Mouse (Mus musculus): ENCODE data around the gene Plod3. TPM values are rescaled to one million over a fixed set of nuclear protein-coding genes. Genes with fewer than 3 reads are reported as not detected.

The Plod3 gene
- polyA plus RNA-seq, 1 experiment, result not detected

DNA sequence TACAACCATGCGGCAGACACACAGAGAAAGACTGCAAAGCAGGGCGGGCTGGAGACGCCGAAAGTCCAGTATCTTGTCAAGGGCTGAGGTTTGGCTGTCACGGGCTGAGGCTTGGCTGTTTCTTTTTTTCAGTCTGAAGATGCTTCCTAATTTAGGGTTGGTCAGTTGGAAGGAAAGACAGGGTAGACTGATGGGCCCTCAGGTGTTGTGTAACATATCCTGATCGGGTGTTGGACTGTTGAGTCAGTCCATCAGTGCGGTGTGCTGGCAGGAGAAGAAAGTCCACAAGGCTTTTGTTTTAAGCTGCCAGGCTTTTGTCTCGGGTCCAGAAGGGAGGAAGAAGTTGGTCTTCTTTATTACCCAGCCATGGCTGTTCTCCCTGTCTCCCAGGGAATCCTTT, 13.1 kb upstream of the Plod3 start:
- TF ChIP-seq CTCF (IDR thresholded peaks at IDR 0.05; ENCODE audit: insufficient read depth, low read depth, low read length) (no peak), POLR2A (IDR thresholded peaks at IDR 0.05; ENCODE audit: insufficient read depth, low read depth, low read length) (no peak)
- no peaks in the 10 kb centered on the region for H3K4me1 ChIP-seq (ENCODE audit: control insufficient read depth, insufficient read depth, low read length)
- 83% methylated on average over 8 of the region's 8 CpGs for WGBS
- H3K4me3 ChIP-seq (ENCODE audit: insufficient read depth, low read depth, low read length), result no peak overlapping the region
- no peak overlapping the region for H3K27ac ChIP-seq (ENCODE audit: insufficient read depth, low read depth, low read length)

GRCm38 (mm10) chr5:136977769-136978168, 9.1 kb upstream of the Plod3 start:
- no peak for TF ChIP-seq CTCF (IDR thresholded peaks at IDR 0.05; ENCODE audit: insufficient read depth, low read depth, low read length)
- TF ChIP-seq POLR2A (IDR thresholded peaks at IDR 0.05; ENCODE audit: insufficient read depth, low read depth, low read length), result no peak
- Histone ChIP-seq H3K27ac (ENCODE audit: insufficient read depth, low read depth, low read length) (no peak overlapping the region), H3K4me3 (ENCODE audit: insufficient read depth, low read depth, low read length) (no peak overlapping the region), H3K4me1 (ENCODE audit: control insufficient read depth, insufficient read depth, low read length) (no peaks in the 10 kb centered on the region)
- 60% methylated on average over 4 of the region's 4 CpGs for WGBS

DNA sequence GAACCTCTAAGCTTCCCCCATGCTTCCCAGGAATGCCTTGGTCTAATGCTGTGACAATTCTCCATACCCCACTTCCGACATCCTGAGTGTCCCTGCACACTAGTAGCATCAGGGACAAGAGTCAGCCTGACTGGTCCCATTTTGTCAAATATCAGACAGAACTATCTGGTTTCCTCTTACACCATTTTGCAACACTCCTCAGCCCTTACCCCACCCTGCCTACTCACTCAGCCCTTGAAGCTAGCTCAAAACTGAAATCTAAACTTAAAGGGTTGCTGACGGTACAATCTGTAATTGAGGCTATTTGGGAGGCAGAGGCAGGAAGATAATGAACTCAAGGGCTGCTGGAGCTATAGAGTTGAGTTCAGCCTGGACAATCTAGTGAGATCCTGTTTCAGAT, 7.1 kb upstream of the Plod3 start:
- TF ChIP-seq POLR2A (IDR thresholded peaks at IDR 0.05; ENCODE audit: insufficient read depth, low read depth, low read length) (no peak), CTCF (IDR thresholded peaks at IDR 0.05; ENCODE audit: insufficient read depth, low read depth, low read length) (no peak)
- Histone ChIP-seq H3K4me3 (ENCODE audit: insufficient read depth, low read depth, low read length) (no peak overlapping the region), H3K4me1 (ENCODE audit: control insufficient read depth, insufficient read depth, low read length) (no peaks in the 10 kb centered on the region), H3K27ac (ENCODE audit: insufficient read depth, low read depth, low read length) (no peak overlapping the region)
- 71% methylated on average over 2 of the region's 2 CpGs for WGBS

GRCm38 (mm10) chr5:136980974-136981373, 5.8 kb upstream of the Plod3 start:
- Histone ChIP-seq H3K27ac (ENCODE audit: insufficient read depth, low read depth, low read length) (no peak overlapping the region), H3K4me1 (ENCODE audit: control insufficient read depth, insufficient read depth, low read length) (no peaks in the 10 kb centered on the region), H3K4me3 (ENCODE audit: insufficient read depth, low read depth, low read length) (no peak overlapping the region)
- 89% methylated on average over 8 of the region's 8 CpGs for WGBS
- no peak for TF ChIP-seq POLR2A (IDR thresholded peaks at IDR 0.05; ENCODE audit: insufficient read depth, low read depth, low read length)
- TF ChIP-seq CTCF (IDR thresholded peaks at IDR 0.05; ENCODE audit: insufficient read depth, low read depth, low read length), result no peak

- TF ChIP-seq POLR2A (IDR thresholded peaks at IDR 0.05; ENCODE audit: insufficient read depth, low read depth, low read length) (no peak), CTCF (IDR thresholded peaks at IDR 0.05; ENCODE audit: insufficient read depth, low read depth, low read length) (peak; percentile 17; the same call in 1 of the 2 replicates)
- Histone ChIP-seq H3K4me3 (ENCODE audit: insufficient read depth, low read depth, low read length) (no peak overlapping the region), H3K4me1 (ENCODE audit: control insufficient read depth, insufficient read depth, low read length) (peaks cover 3% of the 10 kb centered on the region; the same call in 1 of the 2 replicates), H3K27ac (ENCODE audit: insufficient read depth, low read depth, low read length) (no peak overlapping the region)
- WGBS, result 50% methylated on average over 15 of the region's 16 CpGs
Measured at GRCm38 (mm10) chr5:136982338-136982930, 4.4 kb upstream of the Plod3 start.

GRCm38 (mm10) chr5:136984828-136985227, 2.0 kb upstream of the Plod3 start:
- no peak overlapping the region for H3K4me3 ChIP-seq (ENCODE audit: insufficient read depth, low read depth, low read length)
- TF ChIP-seq CTCF (IDR thresholded peaks at IDR 0.05; ENCODE audit: insufficient read depth, low read depth, low read length) (no peak), POLR2A (IDR thresholded peaks at IDR 0.05; ENCODE audit: insufficient read depth, low read depth, low read length) (no peak)
- H3K27ac ChIP-seq (ENCODE audit: insufficient read depth, low read depth, low read length), result no peak overlapping the region
- 59% methylated on average over 14 of the region's 14 CpGs for WGBS
- H3K4me1 ChIP-seq (ENCODE audit: control insufficient read depth, insufficient read depth, low read length), result peaks cover 12% of the 10 kb centered on the region

DNA sequence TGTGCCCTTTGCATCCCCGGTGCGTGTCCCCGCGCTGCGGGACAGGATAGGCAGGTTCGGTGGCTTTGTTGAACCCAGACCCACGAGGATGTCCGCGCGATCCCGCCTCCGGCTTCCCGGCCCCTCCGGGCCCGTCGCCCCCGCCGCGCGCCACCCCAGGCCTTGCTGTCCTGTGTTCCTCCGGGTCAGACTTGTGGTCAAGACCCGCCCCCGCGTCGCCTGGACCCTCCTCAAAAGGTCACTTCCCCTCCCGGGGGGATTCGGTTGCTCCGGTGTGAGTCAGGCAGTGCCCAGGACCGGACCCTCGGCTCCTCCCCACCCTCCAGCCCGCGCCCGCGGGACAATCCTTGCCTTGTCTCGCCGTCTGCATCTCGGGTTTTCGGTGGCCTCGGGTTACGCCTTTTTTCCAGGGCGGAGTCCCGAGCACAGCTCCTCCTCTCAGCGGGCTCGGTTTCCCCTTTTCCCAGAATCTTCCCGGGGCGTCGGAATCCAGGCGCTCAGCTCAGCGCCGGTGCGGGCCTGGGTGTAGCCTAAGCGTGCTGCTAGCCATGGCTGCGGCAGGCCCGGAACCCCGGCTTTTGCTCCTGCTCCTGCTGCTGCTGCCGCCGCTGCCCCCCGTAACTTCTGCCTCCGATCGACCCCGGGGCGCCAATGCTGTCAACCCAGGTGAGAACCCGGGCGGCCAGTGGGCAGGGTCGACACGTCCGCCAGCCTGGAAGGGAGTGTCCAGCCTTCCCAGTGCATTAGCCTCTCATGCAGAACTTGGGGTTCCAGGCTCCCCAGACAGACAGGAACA, 517 bp downstream of the Plod3 start:
- under 1% methylated on average over 67 of the region's 67 CpGs for WGBS
- peaks cover 12% of the 10 kb centered on the region for H3K4me1 ChIP-seq (ENCODE audit: control insufficient read depth, insufficient read depth, low read length)

GRCm38 (mm10) chr5:136987934-136988271, 1.1 kb downstream of the Plod3 start, which contains the start of gene Znhit1:
Gene Znhit1, minus strand, starts transcription at chr5:136988021.
- Histone ChIP-seq H3K4me1 (ENCODE audit: control insufficient read depth, insufficient read depth, low read length) (peaks cover 12% of the 10 kb centered on the region), H3K4me3 (ENCODE audit: insufficient read depth, low read depth, low read length) (peak within 1 kb of the TSS; percentile 84), H3K27ac (ENCODE audit: insufficient read depth, low read depth, low read length) (peak within 1 kb of the TSS; percentile 43)
- TF ChIP-seq CTCF (IDR thresholded peaks at IDR 0.05; ENCODE audit: insufficient read depth, low read depth, low read length), result no peak
- TF ChIP-seq POLR2A (IDR thresholded peaks at IDR 0.05; ENCODE audit: insufficient read depth, low read depth, low read length), result no peak
- WGBS, result under 1% methylated on average over 12 of the region's 12 CpGs

More for the DNA sequence above, 517 bp downstream of the Plod3 start:
- peak; percentile 24; the same call in 1 of the 2 replicates for TF ChIP-seq POLR2A (IDR thresholded peaks at IDR 0.05; ENCODE audit: insufficient read depth, low read depth, low read length)
- TF ChIP-seq CTCF (IDR thresholded peaks at IDR 0.05; ENCODE audit: insufficient read depth, low read depth, low read length), result no peak
- peak overlapping the region; percentile 84 for H3K4me3 ChIP-seq (ENCODE audit: insufficient read depth, low read depth, low read length)
- H3K27ac ChIP-seq (ENCODE audit: insufficient read depth, low read depth, low read length), result peak overlapping the region; percentile 43

GRCm38 (mm10) chr5:136988420-136988819, 1.6 kb downstream of the Plod3 start:
- peaks cover 12% of the 10 kb centered on the region for H3K4me1 ChIP-seq (ENCODE audit: control insufficient read depth, insufficient read depth, low read length)
- TF ChIP-seq CTCF (IDR thresholded peaks at IDR 0.05; ENCODE audit: insufficient read depth, low read depth, low read length), result no peak
- TF ChIP-seq POLR2A (IDR thresholded peaks at IDR 0.05; ENCODE audit: insufficient read depth, low read depth, low read length), result no peak
- 49% methylated on average over 7 of the region's 7 CpGs for WGBS
- peak overlapping the region; percentile 84; the same call in 1 of the 2 replicates for H3K4me3 ChIP-seq (ENCODE audit: insufficient read depth, low read depth, low read length)
- no peak overlapping the region for H3K27ac ChIP-seq (ENCODE audit: insufficient read depth, low read depth, low read length)
